Mouse (Mus musculus) E14TG2a.4 (cell line): ENCODE data around the gene Smarcc2.

Experiments
- CTCF ChIP-seq: conservative IDR thresholded peaks from 2 replicates; pipeline ENCODE4 v1.5.1; 2014; ENCODE audit warnings: low read length
- POU5F1 ChIP-seq: IDR thresholded peaks from 2 replicates; pipeline ENCODE4 v1.6.1; 2014; ENCODE audit warnings: low read length, borderline replicate concordance

GRCm38 (mm10) chr10:128511761-128512160 lies 52.7 kb downstream of the Smarcc2 start:
- TF ChIP-seq CTCF (no peak), POU5F1 (no peak)
